ENCODE assay signal across 14 mouse cellular contexts in the genomic region with DNA sequence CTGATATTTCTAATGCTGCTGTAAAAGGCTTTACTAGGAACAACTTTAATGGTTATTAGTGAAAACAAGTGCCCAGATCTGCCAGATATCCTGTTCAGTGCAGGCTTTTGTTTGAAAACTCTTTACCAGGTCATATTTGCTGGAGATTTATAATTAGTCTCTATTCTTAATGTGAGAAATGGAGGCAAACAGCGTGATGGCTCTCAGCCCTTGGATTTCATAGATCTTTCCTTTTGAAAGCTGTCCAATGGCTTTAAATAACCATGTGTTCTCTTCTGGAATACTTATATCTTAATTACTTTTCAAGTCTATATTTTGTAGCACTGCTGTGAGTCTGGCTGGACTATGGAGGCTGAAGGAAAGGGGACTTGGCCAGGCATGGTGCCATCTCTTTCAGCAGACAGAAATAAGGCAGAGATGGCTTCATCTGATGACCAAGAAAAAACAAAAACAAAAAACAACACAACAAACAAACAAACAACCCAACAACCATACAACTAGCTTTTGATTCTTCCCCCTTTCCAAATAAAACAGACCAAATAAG.
DNase-seq lines count a peak whose midpoint lies in the region; ATAC-seq and TF ChIP-seq lines count a peak whose summit lies in the region.
"Had no signal": no experiment of that assay in that cellular context is flagged by ENCODE, and none has a peak within 500 bp of the region (broad histone marks: within the 10 kb centered on the region; RNA-seq: fewer than 3 reads in every experiment).

No protein-coding gene starts in this region.

- no peaks in the 10 kb centered on the region for H3K36me3 ChIP-seq in forebrain, embryonic 14.5 days (ENCODE audit: control insufficient read depth, insufficient read depth, low read length)
- no peaks in the 10 kb centered on the region for H3K36me3 ChIP-seq in forebrain, embryonic 12.5 days (replicated peaks)
- H3K36me3 ChIP-seq in hindbrain, embryonic 13.5 days, result no peaks in the 10 kb centered on the region
- no peaks in the 10 kb centered on the region for H3K36me3 ChIP-seq in limb, embryonic 14.5 days (ENCODE audit: control insufficient read depth, insufficient read depth, low read length)
- H3K36me3 ChIP-seq: liver, embryonic 15.5 days had no signal

- no peak overlapping the region for H3K4me3 ChIP-seq in forebrain, embryonic 14.5 days (ENCODE audit: low read depth, low read length)
- H3K4me3 ChIP-seq in forebrain, embryonic 12.5 days (replicated peaks), result no peak overlapping the region
- no peak overlapping the region for H3K4me3 ChIP-seq in hindbrain, embryonic 13.5 days
- no peak overlapping the region for H3K4me3 ChIP-seq in limb, embryonic 14.5 days (replicated peaks; ENCODE audit: low read length)
- H3K4me3 ChIP-seq: liver, embryonic 15.5 days had no signal

- no peak for ATAC-seq in forebrain, embryonic 14.5 days
- no peak for ATAC-seq in forebrain, embryonic 12.5 days (ENCODE audit: low FRiP score)
- no peak for ATAC-seq in hindbrain, embryonic 13.5 days (ENCODE audit: low FRiP score)
- ATAC-seq in limb, embryonic 14.5 days (ENCODE audit: low FRiP score, low read depth), result no peak
- no peak for ATAC-seq in monocyte, adult 5-6 weeks (replicated peaks; ENCODE audit: insufficient number of reproducible peaks, low FRiP score, low TSS enrichment, poor library complexity, severe bottlenecking)
- ATAC-seq: midbrain, embryonic 16.5 days had no signal

- 21% methylated on average over 1 of the region's 1 CpGs for WGBS in forebrain, embryonic 14.5 days
- 64% methylated on average over 1 of the region's 1 CpGs for WGBS in forebrain, embryonic 12.5 days
- 55% methylated on average over 1 of the region's 1 CpGs for WGBS in hindbrain, embryonic 13.5 days
- 23% methylated on average over 1 of the region's 1 CpGs for WGBS in limb, embryonic 14.5 days

- H3K9me3 ChIP-seq in forebrain, embryonic 14.5 days (replicated peaks; ENCODE audit: control insufficient read depth, low read length), result no peaks in the 10 kb centered on the region
- H3K9me3 ChIP-seq in forebrain, embryonic 12.5 days, result no peaks in the 10 kb centered on the region
- no peaks in the 10 kb centered on the region for H3K9me3 ChIP-seq in hindbrain, embryonic 13.5 days
- H3K9me3 ChIP-seq in limb, embryonic 14.5 days (ENCODE audit: control insufficient read depth, low read length), result no peaks in the 10 kb centered on the region
- H3K9me3 ChIP-seq: liver, embryonic 15.5 days had no signal

- intact Hi-C loops in left cerebral cortex, postnatal 4 days (cut with DNase I), result no loop called here
- intact Hi-C loops in left cerebral cortex, postnatal 10 days (cut with DNase I), result no loop called here

- peak; percentile 37 for DNase-seq in forebrain, embryonic 14.5 days (ENCODE audit: low spot score)
- peak; percentile 10 for DNase-seq in left cerebral cortex, postnatal 4 days
- DNase-seq in left cerebral cortex, postnatal 10 days (ENCODE audit: extremely low spot score in 1 of 2, low spot score in 2 of 2), result no peak
- no peak for DNase-seq in limb, embryonic 14.5 days (ENCODE audit: low spot score)
- DNase-seq in adrenal gland, adult 18-20 months (ENCODE audit: low spot score in 2 of 2), result no peak
- DNase-seq: adrenal gland, postnatal 10 days; lung, postnatal 36 days; right cerebral cortex, postnatal 14 days; thymus, adult 18-20 months had no signal

- peaks cover 17% of the 10 kb centered on the region for H3K4me1 ChIP-seq in forebrain, embryonic 14.5 days (ENCODE audit: control insufficient read depth, insufficient read depth, low read length)
- H3K4me1 ChIP-seq in forebrain, embryonic 12.5 days, result peaks cover 19% of the 10 kb centered on the region
- peaks cover 33% of the 10 kb centered on the region for H3K4me1 ChIP-seq in hindbrain, embryonic 13.5 days (replicated peaks)
- peaks cover 16% of the 10 kb centered on the region for H3K4me1 ChIP-seq in limb, embryonic 14.5 days (ENCODE audit: control insufficient read depth, insufficient read depth, low read length)
- H3K4me1 ChIP-seq: liver, embryonic 15.5 days had no signal

- no peaks in the 10 kb centered on the region for H3K27me3 ChIP-seq in forebrain, embryonic 14.5 days (replicated peaks; ENCODE audit: control insufficient read depth, insufficient read depth, low read length)
- H3K27me3 ChIP-seq in forebrain, embryonic 12.5 days, result no peaks in the 10 kb centered on the region
- H3K27me3 ChIP-seq in hindbrain, embryonic 13.5 days, result no peaks in the 10 kb centered on the region
- H3K27me3 ChIP-seq in limb, embryonic 14.5 days (ENCODE audit: control insufficient read depth, insufficient read depth, low read length), result no peaks in the 10 kb centered on the region
- H3K27me3 ChIP-seq: liver, embryonic 15.5 days had no signal

- TF ChIP-seq POLR2A in limb, embryonic 14.5 days (IDR thresholded peaks at IDR 0.05; ENCODE audit: borderline replicate concordance, extremely low read depth, insufficient read depth, insufficient read length), result no peak

- H3K27ac ChIP-seq in forebrain, embryonic 14.5 days (ENCODE audit: low read depth, low read length), result no peak overlapping the region
- no peak overlapping the region for H3K27ac ChIP-seq in forebrain, embryonic 12.5 days
- H3K27ac ChIP-seq in hindbrain, embryonic 13.5 days, result peak overlapping the region; percentile 68
- H3K27ac ChIP-seq in limb, embryonic 14.5 days (replicated peaks; ENCODE audit: low read depth, low read length), result peak overlapping the region; percentile 16; the same call in 1 of the 2 replicates
- H3K27ac ChIP-seq: liver, embryonic 15.5 days had no signal

- H3K4me2 ChIP-seq in forebrain, embryonic 14.5 days (ENCODE audit: low read length), result 0 out of 2 replicates have a peak overlapping the region, but pooled peaks have one; percentile 23
- no peak overlapping the region for H3K4me2 ChIP-seq in forebrain, embryonic 12.5 days
- peak overlapping the region; percentile 15; the same call in 1 of the 2 replicates for H3K4me2 ChIP-seq in hindbrain, embryonic 13.5 days
- peak overlapping the region; percentile 20; the same call in 1 of the 2 replicates for H3K4me2 ChIP-seq in limb, embryonic 14.5 days (replicated peaks; ENCODE audit: low read depth, low read length, severe bottlenecking)
- H3K4me2 ChIP-seq: liver, embryonic 15.5 days had no signal

- no peak overlapping the region for H3K9ac ChIP-seq in forebrain, embryonic 14.5 days (ENCODE audit: low read length)
- no peak overlapping the region for H3K9ac ChIP-seq in forebrain, embryonic 12.5 days
- H3K9ac ChIP-seq in hindbrain, embryonic 13.5 days, result no peak overlapping the region
- no peak overlapping the region for H3K9ac ChIP-seq in limb, embryonic 14.5 days (ENCODE audit: low read depth, low read length, severe bottlenecking)
- H3K9ac ChIP-seq: liver, embryonic 15.5 days had no signal

Comparison
In these comparisons a context has a peak if more than half of its experiments do, and no peak if none do; other contexts are left out.
1. DNase-seq: peak in forebrain, embryonic 14.5 days (single experiment) and left cerebral cortex, postnatal 4 days (single experiment); none in left cerebral cortex, postnatal 10 days (0 of 2), limb, embryonic 14.5 days (single experiment) and adrenal gland, adult 18-20 months (0 of 2).
2. H3K27ac ChIP-seq: peak in hindbrain, embryonic 13.5 days (single experiment) and limb, embryonic 14.5 days (single experiment); none in forebrain, embryonic 14.5 days (single experiment) and forebrain, embryonic 12.5 days (single experiment).